Mouse (Mus musculus) embryonic facial prominence, embryonic 15.5 days (tissue): ENCODE measurements at regions not wholly inside any gene's neighbourhood (a gene's known extent, or its start where the extent isn't known, plus 50 kb on each side); places are given as distances from the start of the nearest gene placed in this dataset.

Source experiments
- ATAC-seq: fragments of 200-750 bp; cut with Nextera tagmentation; 2 replicates; pipeline ENCODE4 v1.8.0; 2017; ENCODE audit warnings: low read depth, moderate TSS enrichment; ENCODE audit not compliant: insufficient number of reproducible peaks, low FRiP score, low TSS enrichment
- H3K27ac ChIP-seq: fragments of 300-500 bp; sonication (generic); replicated peaks from 2 replicates; pipeline ENCODE4 v1.5.1; 2015; ENCODE audit warnings: mild to moderate bottlenecking, inconsistent platforms
- H3K27me3 ChIP-seq: fragments of 300-500 bp; sonication (generic); 2 replicates; pipeline ENCODE4 v1.6.1; 2015; ENCODE audit warnings: inconsistent platforms
- H3K36me3 ChIP-seq: fragments of 300-500 bp; sonication (generic); 2 replicates; pipeline ENCODE4 v1.6.1; 2015; ENCODE audit warnings: mild to moderate bottlenecking, inconsistent platforms
- H3K4me1 ChIP-seq: fragments of 300-500 bp; sonication (generic); 2 replicates; pipeline ENCODE4 v1.6.1; 2015; ENCODE audit warnings: inconsistent platforms
- H3K4me2 ChIP-seq: fragments of 300-500 bp; sonication (generic); replicated peaks from 2 replicates; pipeline ENCODE4 v1.6.1; 2015; ENCODE audit warnings: mild to moderate bottlenecking, inconsistent platforms
- H3K4me3 ChIP-seq: fragments of 300-500 bp; sonication (generic); replicated peaks from 2 replicates; pipeline ENCODE4 v1.5.1; 2015; ENCODE audit warnings: mild to moderate bottlenecking, inconsistent platforms
- H3K9ac ChIP-seq: fragments of 300-500 bp; sonication (generic); 2 replicates; pipeline ENCODE4 v1.6.1; 2015; ENCODE audit warnings: inconsistent platforms
- H3K9me3 ChIP-seq: fragments of 300-500 bp; sonication (generic); replicated peaks from 2 replicates; pipeline ENCODE4 v1.6.1; 2016; ENCODE audit warnings: inconsistent platforms
- WGBS: fragments of 180-500 bp; shearing (Covaris S2); methylation state at CpG from one replicate; pipeline ENCODE4 v1.1.7; 2015; 5-methylcytosine and 5-hydroxymethylcytosine counted together

GRCm38 (mm10) chr15:74461935-74462334 lies 174.2 kb downstream of the Mroh4 start:
- Histone ChIP-seq H3K4me2 (no peak overlapping the region), H3K4me3 (no peak overlapping the region), H3K27me3 (no peaks in the 10 kb centered on the region), H3K36me3 (no peaks in the 10 kb centered on the region), H3K4me1 (0 out of 2 replicates have a peak, but pooled peaks cover 7% of the 10 kb centered on the region), H3K9ac (no peak overlapping the region), H3K9me3 (no peaks in the 10 kb centered on the region), H3K27ac (no peak overlapping the region)
- ATAC-seq = no peak
- 90% methylated on average over 5 of the region's 5 CpGs for WGBS

- WGBS = 56% methylated on average over 12 of the region's 12 CpGs
- Histone ChIP-seq H3K4me2 (no peak overlapping the region), H3K9me3 (no peaks in the 10 kb centered on the region), H3K36me3 (no peaks in the 10 kb centered on the region), H3K9ac (no peak overlapping the region), H3K4me3 (no peak overlapping the region), H3K4me1 (peaks cover 26% of the 10 kb centered on the region), H3K27ac (no peak overlapping the region), H3K27me3 (no peaks in the 10 kb centered on the region)
- ATAC-seq = no peak
These were observed 176.7 kb downstream of the Mroh4 start for GRCm38 (mm10) chr15:74459345-74459975.

DNA sequence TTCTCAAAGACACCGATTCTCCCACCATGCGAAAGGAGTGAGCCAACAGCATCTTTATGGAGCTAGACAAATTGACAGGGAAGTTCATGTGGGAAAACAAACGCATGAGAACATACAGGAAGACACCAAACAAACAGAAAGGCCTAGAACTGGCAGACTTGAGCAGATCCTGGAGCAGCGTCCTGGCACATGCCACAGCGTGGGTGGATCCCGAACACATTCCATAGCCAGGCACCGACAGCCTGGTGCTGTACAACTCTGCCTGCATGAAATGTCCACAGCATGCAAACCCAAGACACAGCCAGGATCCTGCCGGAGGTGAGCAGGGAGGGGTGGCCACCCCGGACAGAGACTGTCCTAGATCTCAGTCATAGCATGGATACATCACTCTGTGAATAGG lies 177.2 kb downstream of the Mroh4 start:
- H3K27me3 ChIP-seq = no peaks in the 10 kb centered on the region
- no peak for ATAC-seq
- H3K4me2 ChIP-seq = no peak overlapping the region
- H3K4me1 ChIP-seq = peaks cover 26% of the 10 kb centered on the region
- WGBS = 70% methylated on average over 9 of the region's 9 CpGs
- no peaks in the 10 kb centered on the region for H3K36me3 ChIP-seq
- H3K4me3 ChIP-seq = no peak overlapping the region
- H3K27ac ChIP-seq = no peak overlapping the region
- no peak overlapping the region for H3K9ac ChIP-seq
- H3K9me3 ChIP-seq = no peaks in the 10 kb centered on the region

DNA sequence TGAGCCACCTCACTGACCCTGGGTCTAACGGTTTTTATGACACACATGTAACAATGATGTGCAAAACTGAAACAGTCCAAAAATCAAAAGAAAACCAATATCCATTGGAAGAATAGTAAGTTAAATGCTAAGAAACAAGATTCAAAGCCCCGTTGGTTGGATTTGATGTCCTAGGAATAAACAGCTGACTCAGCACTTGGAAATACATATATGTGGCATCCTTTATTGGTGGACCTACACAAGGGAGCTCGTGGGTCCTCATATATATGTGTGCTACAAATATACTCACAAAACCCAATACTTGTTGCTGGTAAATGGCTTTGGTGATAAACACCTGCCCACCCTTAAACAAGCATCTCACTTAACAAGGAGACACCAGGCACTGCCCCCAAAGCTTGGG lies 178.2 kb downstream of the Mroh4 start:
- no peaks in the 10 kb centered on the region for H3K36me3 ChIP-seq
- H3K4me2 ChIP-seq = no peak overlapping the region
- 91% methylated on average over 3 of the region's 3 CpGs for WGBS
- H3K27ac ChIP-seq = no peak overlapping the region
- H3K27me3 ChIP-seq = no peaks in the 10 kb centered on the region
- H3K9me3 ChIP-seq = no peaks in the 10 kb centered on the region
- H3K9ac ChIP-seq = no peak overlapping the region
- no peak overlapping the region for H3K4me3 ChIP-seq
- ATAC-seq = no peak
- peaks cover 26% of the 10 kb centered on the region for H3K4me1 ChIP-seq

GRCm38 (mm10) chr15:74456675-74457040 lies 179.5 kb downstream of the Mroh4 start:
- Histone ChIP-seq H3K4me2 (no peak overlapping the region), H3K4me3 (no peak overlapping the region), H3K9ac (no peak overlapping the region), H3K36me3 (no peaks in the 10 kb centered on the region), H3K27ac (no peak overlapping the region), H3K9me3 (no peaks in the 10 kb centered on the region), H3K4me1 (peaks cover 26% of the 10 kb centered on the region), H3K27me3 (no peaks in the 10 kb centered on the region)
- 67% methylated on average over 6 of the region's 6 CpGs for WGBS
- ATAC-seq = no peak

- Histone ChIP-seq H3K4me2 (no peak overlapping the region; the same call in 1 of the 2 replicates), H3K4me1 (peaks cover 26% of the 10 kb centered on the region), H3K27me3 (no peaks in the 10 kb centered on the region), H3K27ac (no peak overlapping the region), H3K4me3 (no peak overlapping the region), H3K9me3 (no peaks in the 10 kb centered on the region), H3K36me3 (no peaks in the 10 kb centered on the region), H3K9ac (no peak overlapping the region)
- no peak; the same call in 1 of the 2 replicates for ATAC-seq
- 38% methylated on average over 11 of the region's 11 CpGs for WGBS
These were observed 180.1 kb downstream of the Mroh4 start for GRCm38 (mm10) chr15:74455921-74456674.

DNA sequence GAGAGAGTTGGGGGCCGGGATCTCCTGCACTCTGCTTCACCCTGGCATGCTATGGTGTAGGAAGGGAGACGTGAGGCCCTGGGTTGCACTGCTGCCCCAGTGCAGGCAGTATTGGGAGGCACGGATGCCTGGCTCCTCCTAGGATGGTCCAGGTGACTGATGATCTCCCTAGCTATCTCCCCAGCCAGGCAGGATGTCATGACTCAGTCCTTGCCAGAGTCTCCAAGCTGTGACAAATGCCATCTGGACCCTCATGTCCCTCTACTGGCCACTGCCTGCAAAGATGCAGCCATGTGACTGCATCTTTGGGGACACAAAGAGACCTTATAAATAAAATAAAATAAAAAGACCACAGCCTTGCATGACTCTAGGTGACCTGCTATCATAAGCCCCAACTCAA lies 181.6 kb downstream of the Mroh4 start:
- Histone ChIP-seq H3K27me3 (no peaks in the 10 kb centered on the region), H3K9me3 (no peaks in the 10 kb centered on the region), H3K36me3 (no peaks in the 10 kb centered on the region), H3K4me1 (peaks cover 29% of the 10 kb centered on the region), H3K9ac (no peak overlapping the region), H3K27ac (no peak overlapping the region), H3K4me2 (no peak overlapping the region), H3K4me3 (no peak overlapping the region)
- ATAC-seq = no peak
- 72% methylated on average over 3 of the region's 3 CpGs for WGBS

- no peak overlapping the region for H3K27ac ChIP-seq
- WGBS = 65% methylated on average over 6 of the region's 6 CpGs
- H3K9me3 ChIP-seq = no peaks in the 10 kb centered on the region
- H3K4me3 ChIP-seq = no peak overlapping the region
- no peak overlapping the region for H3K4me2 ChIP-seq
- ATAC-seq = no peak
- H3K36me3 ChIP-seq = no peaks in the 10 kb centered on the region
- H3K9ac ChIP-seq = no peak overlapping the region
- no peaks in the 10 kb centered on the region for H3K27me3 ChIP-seq
- H3K4me1 ChIP-seq = peaks cover 23% of the 10 kb centered on the region
These were observed 182.3 kb downstream of the Mroh4 start for GRCm38 (mm10) chr15:74453810-74454209.

- H3K4me1 ChIP-seq = peaks cover 23% of the 10 kb centered on the region
- H3K27ac ChIP-seq = no peak overlapping the region
- no peak overlapping the region for H3K4me3 ChIP-seq
- H3K4me2 ChIP-seq = no peak overlapping the region
- H3K9me3 ChIP-seq = no peaks in the 10 kb centered on the region
- 94% methylated on average over 3 of the region's 3 CpGs for WGBS
- H3K27me3 ChIP-seq = no peaks in the 10 kb centered on the region
- ATAC-seq = no peak
- no peak overlapping the region for H3K9ac ChIP-seq
- no peaks in the 10 kb centered on the region for H3K36me3 ChIP-seq
These were observed 183.7 kb downstream of the Mroh4 start for GRCm38 (mm10) chr15:74452426-74452825.

GRCm38 (mm10) chr15:74441889-74442288 lies 194.3 kb downstream of the Mroh4 start:
- Histone ChIP-seq H3K27me3 (no peaks in the 10 kb centered on the region), H3K4me3 (no peak overlapping the region), H3K4me1 (no peaks in the 10 kb centered on the region), H3K36me3 (no peaks in the 10 kb centered on the region), H3K4me2 (no peak overlapping the region), H3K9ac (no peak overlapping the region), H3K27ac (no peak overlapping the region), H3K9me3 (no peaks in the 10 kb centered on the region)
- WGBS = 60% methylated on average over 13 of the region's 13 CpGs
- ATAC-seq = no peak

DNA sequence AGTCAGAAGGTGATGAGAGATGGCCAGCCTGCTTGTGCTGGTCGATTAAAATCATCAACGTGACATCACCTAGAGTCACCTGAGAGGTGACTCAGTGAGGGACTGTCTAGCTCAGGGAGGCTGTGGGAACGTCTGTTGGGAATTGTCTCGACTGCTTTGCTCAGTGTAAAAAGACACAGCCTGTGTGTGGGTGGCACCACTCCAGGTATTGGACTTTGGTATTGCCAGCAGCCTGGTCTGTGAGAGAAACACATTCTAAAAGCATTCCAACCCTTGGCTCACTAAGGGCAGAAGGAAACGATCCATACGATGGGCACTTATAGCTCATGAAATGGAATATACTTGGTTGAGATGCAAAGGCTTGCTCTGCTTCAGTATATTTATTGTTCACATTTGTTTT lies 209.2 kb downstream of the Mroh4 start:
- no peak for ATAC-seq
- Histone ChIP-seq H3K36me3 (no peaks in the 10 kb centered on the region), H3K9me3 (no peaks in the 10 kb centered on the region), H3K9ac (no peak overlapping the region), H3K27me3 (no peaks in the 10 kb centered on the region), H3K4me3 (no peak overlapping the region), H3K27ac (no peak overlapping the region), H3K4me1 (no peaks in the 10 kb centered on the region), H3K4me2 (no peak overlapping the region)
- WGBS = 77% methylated on average over 6 of the region's 6 CpGs

DNA sequence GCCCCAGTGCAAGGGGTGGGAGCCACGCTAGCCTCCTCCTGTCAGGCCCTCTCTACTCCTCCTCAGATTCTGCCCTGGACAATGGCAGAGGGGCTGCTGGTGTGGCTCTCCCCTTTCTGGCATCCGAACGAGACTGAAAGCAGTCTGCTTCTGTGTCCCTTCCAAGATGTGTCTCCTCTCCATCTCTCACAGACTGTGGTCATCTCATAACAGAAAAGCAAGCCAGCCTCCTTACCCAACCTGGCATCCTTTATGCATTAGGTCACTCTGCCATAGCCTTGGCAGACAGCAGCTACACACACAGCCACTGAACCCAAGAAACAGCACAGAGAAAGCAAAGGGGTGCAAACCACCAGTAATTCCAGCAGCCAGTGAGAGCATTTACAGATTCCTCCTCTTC lies 213.2 kb downstream of the Mroh4 start:
- Histone ChIP-seq H3K36me3 (no peaks in the 10 kb centered on the region), H3K9me3 (no peaks in the 10 kb centered on the region), H3K4me1 (no peaks in the 10 kb centered on the region), H3K27me3 (no peaks in the 10 kb centered on the region), H3K4me2 (no peak overlapping the region), H3K27ac (no peak overlapping the region), H3K4me3 (no peak overlapping the region), H3K9ac (no peak overlapping the region)
- 75% methylated on average over 3 of the region's 3 CpGs for WGBS
- ATAC-seq = no peak
